Comparison of ENCODE assay signal across 11 mouse cellular contexts in genomic region chr19:43949111-43949810, GRCm38 (mm10). TPM values are rescaled to one million over a fixed set of nuclear protein-coding genes. Genes with fewer than 3 reads are reported as not detected.
DNase-seq lines count a peak whose midpoint lies in the region; ATAC-seq and TF ChIP-seq lines count a peak whose summit lies in the region.
"Had no signal": no experiment of that assay in that cellular context is flagged by ENCODE, and none has a peak within 500 bp of the region (broad histone marks: within the 10 kb centered on the region; RNA-seq: fewer than 3 reads in every experiment).

No protein-coding gene starts in this region.

- ATAC-seq in lung, embryonic 14.5 days (ENCODE audit: insufficient read depth) = no peak
- ATAC-seq in intestine, embryonic 15.5 days = peak; percentile 56
- 0 out of 2 replicates have a peak, but pooled peaks have one; percentile 29 for ATAC-seq in neural tube, embryonic 12.5 days (ENCODE audit: low FRiP score, low read depth)

- DNase-seq in lung, embryonic 14.5 days = no peak
- no peak for DNase-seq in lung, postnatal 10 days
- peak; percentile 72 for DNase-seq in embryo, embryonic 10 days (ENCODE audit: low spot score)
- DNase-seq in cerebellum, adult 9-11 months = no peak
- no peak for DNase-seq in right cerebral cortex, postnatal 14 days
- no peak for DNase-seq in testis, postnatal 14 days (ENCODE audit: low spot score)
- DNase-seq: lung, adult 2 months had no signal

- no peaks in the 10 kb centered on the region for H3K4me1 ChIP-seq in lung, embryonic 14.5 days (ENCODE audit: insufficient read depth)
- no peaks in the 10 kb centered on the region for H3K4me1 ChIP-seq in intestine, embryonic 15.5 days (replicated peaks)
- H3K4me1 ChIP-seq in neural tube, embryonic 12.5 days = peaks cover 8% of the 10 kb centered on the region; the same call in 1 of the 2 replicates

- H3K4me2 ChIP-seq in lung, embryonic 14.5 days = 0 out of 2 replicates have a peak overlapping the region, but pooled peaks have one; percentile 23
- H3K4me2 ChIP-seq in intestine, embryonic 15.5 days (replicated peaks) = 0 out of 2 replicates have a peak overlapping the region, but pooled peaks have one; percentile 7
- peak overlapping the region; percentile 28 for H3K4me2 ChIP-seq in neural tube, embryonic 12.5 days (replicated peaks)
- H3K4me2 ChIP-seq: heart, embryonic 11.5 days had no signal

- H3K27me3 ChIP-seq in lung, embryonic 14.5 days (ENCODE audit: insufficient read depth, low read length) = no peaks in the 10 kb centered on the region
- H3K27me3 ChIP-seq in intestine, embryonic 15.5 days (replicated peaks) = no peaks in the 10 kb centered on the region
- H3K27me3 ChIP-seq in neural tube, embryonic 12.5 days (replicated peaks) = no peaks in the 10 kb centered on the region

- 4% methylated on average over 12 of the region's 12 CpGs for WGBS in lung, embryonic 14.5 days
- 10% methylated on average over 11 of the region's 12 CpGs for WGBS in intestine, embryonic 15.5 days
- 2% methylated on average over 12 of the region's 12 CpGs for WGBS in neural tube, embryonic 12.5 days

- no peaks in the 10 kb centered on the region for H3K36me3 ChIP-seq in lung, embryonic 14.5 days (ENCODE audit: insufficient read depth)
- H3K36me3 ChIP-seq in intestine, embryonic 15.5 days = no peaks in the 10 kb centered on the region
- H3K36me3 ChIP-seq in neural tube, embryonic 12.5 days = no peaks in the 10 kb centered on the region

- H3K4me3 ChIP-seq in lung, embryonic 14.5 days (ENCODE audit: low read depth, low read length) = no peak overlapping the region
- H3K4me3 ChIP-seq in intestine, embryonic 15.5 days (replicated peaks) = no peak overlapping the region
- no peak overlapping the region for H3K4me3 ChIP-seq in neural tube, embryonic 12.5 days
- H3K4me3 ChIP-seq: myocyte had no signal

- no peaks in the 10 kb centered on the region for H3K9me3 ChIP-seq in lung, embryonic 14.5 days (ENCODE audit: low read depth, low read length)
- H3K9me3 ChIP-seq in intestine, embryonic 15.5 days = no peaks in the 10 kb centered on the region
- H3K9me3 ChIP-seq in neural tube, embryonic 12.5 days = no peaks in the 10 kb centered on the region

- H3K9ac ChIP-seq in lung, embryonic 14.5 days = no peak overlapping the region
- H3K9ac ChIP-seq in intestine, embryonic 15.5 days = no peak overlapping the region
- no peak overlapping the region for H3K9ac ChIP-seq in neural tube, embryonic 12.5 days

- no peak overlapping the region for H3K27ac ChIP-seq in lung, embryonic 14.5 days (ENCODE audit: low read depth)
- H3K27ac ChIP-seq in intestine, embryonic 15.5 days = no peak overlapping the region
- no peak overlapping the region for H3K27ac ChIP-seq in neural tube, embryonic 12.5 days

- TF ChIP-seq CTCF in lung, embryonic 14.5 days (IDR thresholded peaks at IDR 0.05; ENCODE audit: low read depth) = no peak

RNA-seq across cellular contexts. Expression of gene Dnmbp, which starts 9.3 kb away (rescaled TPM):
- 22.4 and 24.2 TPM in 2 replicates for polyA plus RNA-seq in lung, embryonic 14.5 days (2014; fragmentation: Nextera tagmentation; extraction: Ambion mirVana)
- polyA plus RNA-seq in intestine, embryonic 15.5 days (2015; fragmentation: Nextera tagmentation; extraction: Ambion mirVana) = 35.9 and 37.0 TPM in 2 replicates
- 14.6 and 14.8 TPM in 2 replicates for polyA plus RNA-seq in neural tube, embryonic 12.5 days (2016; fragmentation: Nextera tagmentation; extraction: Ambion mirVana)

RNA-seq across cellular contexts. Expression of gene Cpn1, which starts 37.1 kb away (rescaled TPM):
- 5.4 and 7.5 TPM in 2 replicates for polyA plus RNA-seq in lung, embryonic 14.5 days (2014; fragmentation: Nextera tagmentation; extraction: Ambion mirVana)
- 21.4 and 26.2 TPM in 2 replicates for polyA plus RNA-seq in intestine, embryonic 15.5 days (2015; fragmentation: Nextera tagmentation; extraction: Ambion mirVana)
- polyA plus RNA-seq in neural tube, embryonic 12.5 days (2016; fragmentation: Nextera tagmentation; extraction: Ambion mirVana) = 0.30 and 0.47 TPM in 2 replicates
- polyA plus RNA-seq: myocyte had no signal
